Mouse (Mus musculus) mouse trophoblast stem cell (cell line): ENCODE measurements around the gene Mks1.
"Not testable (repeated sequence)": the region's sequence is repeated elsewhere in the genome, so short reads cannot be mapped to it uniquely, and the experiment has no call there.

Source experiments
- in situ Hi-C, 2 experiments: fragments of 300-500 bp; cut with MseI, MboI; formaldehyde crosslinking; loops; 2 replicates in 1 of 2; 3 replicates in 1 of 2; pipeline ENCODE4 v1.15.1; 2025

The Mks1 gene

DNA sequence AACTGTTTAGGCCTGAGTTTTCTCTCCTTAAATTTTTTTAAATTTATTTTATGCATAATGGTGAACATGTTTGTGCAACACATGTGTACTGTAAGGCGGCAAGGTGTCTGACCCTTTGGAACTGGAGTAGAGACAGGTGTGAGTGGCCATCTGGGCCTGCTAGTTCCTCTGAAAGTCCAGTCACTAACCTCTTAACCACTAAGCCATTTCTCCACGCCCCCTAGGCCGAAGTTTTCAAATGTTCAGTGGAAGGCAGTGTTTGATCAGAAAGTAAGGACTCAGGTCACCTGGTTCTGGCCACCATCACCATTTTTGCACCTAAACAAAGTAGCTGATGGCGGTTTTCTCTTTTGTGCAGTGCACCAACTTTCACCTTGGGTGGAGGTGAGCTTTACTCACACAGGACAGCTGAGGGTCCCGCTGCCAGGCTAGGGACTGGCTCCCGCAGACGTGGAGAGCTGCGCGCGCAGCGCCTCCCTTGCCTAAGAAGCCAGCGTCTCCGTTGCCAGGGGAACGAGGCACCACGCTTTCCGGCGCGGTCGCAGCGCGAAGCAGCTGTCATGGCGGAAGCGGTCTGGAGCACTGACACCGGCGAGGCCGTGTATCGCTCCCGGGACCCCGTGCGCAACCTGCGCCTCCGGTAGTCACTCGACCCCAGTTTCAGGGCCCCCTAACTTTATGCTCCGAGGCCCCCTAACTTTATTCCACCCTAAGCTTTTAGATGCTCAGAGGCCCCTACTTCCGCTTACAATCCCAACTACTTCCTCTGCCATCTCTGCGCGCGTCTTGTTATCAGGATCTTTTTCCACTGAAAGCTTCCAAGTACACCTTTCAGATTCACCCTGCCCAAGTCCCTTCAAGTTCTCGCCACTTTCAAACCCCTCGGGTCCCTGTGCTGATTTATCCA lies at the start of gene Mks1:
TSS of gene Mks1 (plus strand) at position 526 of the 907 bp plus-strand sequence.
- in situ Hi-C loops: no loop called here

- in situ Hi-C loops: no loop called here
These were observed 47.6 kb upstream of the Mks1 start for GRCm38 (mm10) chr11:87805448-87805847.

GRCm38 (mm10) chr11:87807433-87807832 lies 45.6 kb upstream of the Mks1 start:
- in situ Hi-C loops: no loop called here

GRCm38 (mm10) chr11:87808236-87808635 lies 44.8 kb upstream of the Mks1 start:
- in situ Hi-C loops: no loop called here

DNA sequence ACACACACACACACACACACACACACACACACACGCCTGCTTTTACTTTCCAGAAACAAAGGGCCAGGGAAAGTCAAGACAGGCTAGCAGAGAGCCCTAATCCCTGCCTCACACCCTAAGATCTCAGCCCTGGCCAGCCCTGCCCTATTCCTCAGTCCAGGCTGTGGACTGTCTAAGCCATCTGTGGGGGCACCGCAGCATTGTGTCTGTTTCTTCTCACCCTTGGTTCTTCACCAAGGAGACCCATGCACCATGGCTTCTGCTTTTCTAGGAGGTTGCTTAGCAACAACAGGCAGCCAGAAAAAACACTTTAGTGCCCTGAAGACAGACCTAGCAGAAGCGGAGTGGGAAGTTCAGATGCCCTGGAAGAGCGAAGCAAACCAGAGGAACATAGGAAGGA lies 41.6 kb upstream of the Mks1 start:
- in situ Hi-C loops: loop anchor here in 1 of 2 experiments (5.0 kb wide), 1 partner anchor 71 kb away; no protein-coding TSS in a partner anchor

DNA sequence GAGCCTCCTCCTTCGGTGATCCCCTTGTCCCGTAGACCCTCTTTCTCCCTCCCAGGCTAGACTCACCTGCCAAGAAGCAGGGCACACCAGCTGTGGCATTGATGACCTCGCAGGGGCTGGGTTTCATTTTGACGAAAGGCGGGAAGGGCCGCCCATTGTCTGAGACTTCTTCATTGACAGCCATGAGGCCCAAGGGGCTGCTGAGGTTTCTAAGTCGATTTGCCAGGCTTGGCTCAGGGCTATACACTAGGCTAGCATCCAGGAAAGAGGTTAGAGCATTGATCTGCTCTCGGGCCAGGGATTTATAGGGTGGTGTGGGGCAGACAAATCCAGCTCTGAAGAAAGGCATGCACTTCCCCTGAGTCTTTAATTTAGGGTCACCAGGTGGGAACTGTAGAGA lies 38.2 kb upstream of the Mks1 start:
- in situ Hi-C loops: loop anchor here in 1 of 2 experiments (5.0 kb wide), 1 partner anchor 67 kb away; no protein-coding TSS in a partner anchor

DNA sequence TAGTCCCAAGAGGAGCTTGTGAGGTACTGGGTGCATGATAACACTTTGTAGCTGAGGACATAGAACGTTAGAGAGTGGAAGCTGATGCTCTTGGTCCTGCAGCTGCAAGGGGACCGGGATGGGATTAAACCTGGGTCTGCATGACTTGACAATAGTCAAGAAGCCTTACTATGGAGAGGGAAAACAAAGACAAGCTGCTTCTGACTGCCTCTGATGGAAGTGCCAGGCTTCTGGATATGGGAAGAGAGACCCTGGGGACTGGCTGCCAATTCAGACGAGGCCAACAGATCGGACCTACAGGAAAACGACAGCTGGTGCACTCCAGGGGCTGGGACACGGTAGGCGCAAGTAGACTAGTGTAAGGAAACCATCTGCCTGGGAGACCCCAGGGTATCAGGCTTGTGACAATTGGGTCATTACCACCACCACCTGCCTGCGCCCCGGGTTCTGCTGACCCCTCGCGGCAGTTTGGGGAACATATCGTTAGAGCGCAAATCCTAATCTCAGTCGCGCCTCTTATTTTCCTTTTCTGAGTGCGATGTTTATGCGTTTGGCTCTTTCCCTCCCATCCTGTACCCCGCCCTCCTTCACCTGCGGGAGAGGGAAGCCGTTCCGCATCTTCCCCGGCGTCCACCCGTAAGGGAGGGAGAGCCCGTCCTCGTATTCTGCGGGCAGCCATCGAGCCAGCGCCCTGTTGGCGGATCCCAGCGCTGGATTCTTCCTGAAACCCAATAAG lies 36.1 kb upstream of the Mks1 start:
- in situ Hi-C loops: no loop called here

GRCm38 (mm10) chr11:87817443-87817773 lies 35.6 kb upstream of the Mks1 start:
- in situ Hi-C loops: no loop called here

DNA sequence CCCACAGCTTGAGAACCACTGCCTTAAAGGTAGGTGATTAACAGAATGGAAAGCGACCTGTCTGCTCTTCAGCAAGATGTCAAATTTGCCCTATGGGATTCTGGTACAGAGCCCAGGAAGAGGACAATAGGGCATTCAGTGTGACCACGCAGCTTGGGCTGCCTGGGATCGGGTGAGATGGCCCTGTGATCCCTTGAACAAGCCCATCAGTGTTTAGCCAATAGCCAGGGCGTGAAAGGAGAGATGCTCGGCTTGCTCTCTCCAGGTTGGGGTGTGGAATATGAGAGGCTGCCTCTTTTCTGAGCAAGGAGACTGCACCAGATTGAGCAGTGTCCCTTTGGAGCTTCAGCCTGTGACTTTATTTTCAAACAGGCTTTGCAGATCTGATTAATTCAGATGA lies 31.5 kb upstream of the Mks1 start:
- in situ Hi-C loops: no loop called here

DNA sequence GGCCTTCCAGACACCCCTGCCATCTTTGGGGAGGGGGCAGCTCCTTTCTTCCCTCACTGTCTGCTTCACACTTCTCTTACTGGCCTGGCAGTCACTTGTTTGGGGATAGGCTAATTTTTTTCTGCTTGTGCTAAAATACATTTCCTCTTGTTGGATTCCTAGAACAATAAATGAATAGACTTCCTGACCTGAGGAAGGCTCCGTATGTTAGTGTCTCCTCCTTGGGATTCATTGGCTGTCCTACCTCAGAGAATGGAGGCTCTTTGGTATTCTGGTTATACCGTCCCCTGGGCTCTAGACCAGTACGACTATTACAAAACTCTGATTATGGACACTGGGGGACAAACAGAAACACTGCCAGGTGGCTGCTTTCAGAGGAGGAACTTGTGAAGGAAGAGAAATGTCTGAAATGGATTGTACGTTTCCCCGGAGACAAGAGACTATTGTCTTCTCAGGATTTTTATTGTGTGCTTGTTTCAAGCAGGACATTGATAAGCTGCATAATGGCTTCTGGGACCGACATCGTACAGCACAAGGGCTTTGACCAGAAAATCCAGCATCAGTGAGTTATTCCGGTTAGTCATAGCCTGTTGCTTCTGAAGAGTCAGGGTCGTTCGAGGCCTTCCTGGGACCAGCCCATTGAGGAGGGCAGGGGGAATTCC lies 24.6 kb upstream of the Mks1 start, which contains the start of gene Lpo:
TSS of gene Lpo (minus strand) at position 51 of the 662 bp plus-strand sequence.
- in situ Hi-C loops: no loop called here

GRCm38 (mm10) chr11:87840676-87841075 lies 12.3 kb upstream of the Mks1 start:
- in situ Hi-C loops: no loop called here

GRCm38 (mm10) chr11:87841436-87841835 lies 11.6 kb upstream of the Mks1 start:
- in situ Hi-C loops: no loop called here

GRCm38 (mm10) chr11:87846968-87847600 lies 5.9 kb upstream of the Mks1 start:
- in situ Hi-C loops: no loop called here

GRCm38 (mm10) chr11:87847884-87848283 lies 5.1 kb upstream of the Mks1 start:
- in situ Hi-C loops: no loop called here

DNA sequence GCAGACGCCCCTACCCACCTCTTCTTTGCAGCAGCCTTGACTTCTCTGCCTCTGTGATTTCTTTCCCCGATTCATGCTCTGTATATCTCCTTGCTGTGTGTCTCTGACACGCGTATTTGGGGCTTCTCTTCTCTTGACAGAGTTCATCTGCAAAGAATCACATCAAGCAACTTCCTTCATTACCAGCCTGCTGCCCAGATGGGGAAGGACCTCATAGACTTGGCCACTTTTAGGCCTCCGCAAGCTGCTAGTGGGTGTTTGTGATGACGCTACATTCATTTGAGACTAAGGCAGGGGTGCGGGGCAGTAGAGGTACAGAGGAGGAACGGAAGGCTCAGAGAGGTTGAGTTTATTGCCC lies 561 bp downstream of the Mks1 start:
- in situ Hi-C loops: no loop called here

- in situ Hi-C loops: no loop called here
These were observed 1.5 kb downstream of the Mks1 start for GRCm38 (mm10) chr11:87854550-87854949.

DNA sequence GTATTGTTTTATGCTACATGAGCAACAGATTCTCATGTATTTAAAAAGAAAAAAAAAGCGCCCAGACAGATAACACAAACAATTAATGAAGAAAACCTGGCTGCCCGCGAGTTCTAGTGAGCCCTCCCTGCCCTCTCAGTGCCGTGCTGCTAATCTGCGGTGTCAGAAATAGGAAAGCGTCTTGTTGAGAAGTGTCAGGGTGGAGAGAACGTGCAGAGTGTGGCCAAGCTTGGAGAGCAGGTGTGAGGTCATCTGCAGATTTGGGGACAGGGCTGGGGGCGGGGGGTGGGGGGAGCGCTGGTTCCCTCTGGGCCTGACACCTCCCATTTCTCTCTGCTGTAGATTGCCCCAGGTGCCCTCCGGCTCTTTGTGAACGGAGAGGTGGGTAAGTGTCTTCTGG lies 6.3 kb downstream of the Mks1 start:
- in situ Hi-C loops: no loop called here

GRCm38 (mm10) chr11:87860426-87860825 lies 7.4 kb downstream of the Mks1 start:
- in situ Hi-C loops: no loop called here

- in situ Hi-C loops: no loop called here
These were observed 9.8 kb downstream of the Mks1 start for GRCm38 (mm10) chr11:87862805-87863204.

DNA sequence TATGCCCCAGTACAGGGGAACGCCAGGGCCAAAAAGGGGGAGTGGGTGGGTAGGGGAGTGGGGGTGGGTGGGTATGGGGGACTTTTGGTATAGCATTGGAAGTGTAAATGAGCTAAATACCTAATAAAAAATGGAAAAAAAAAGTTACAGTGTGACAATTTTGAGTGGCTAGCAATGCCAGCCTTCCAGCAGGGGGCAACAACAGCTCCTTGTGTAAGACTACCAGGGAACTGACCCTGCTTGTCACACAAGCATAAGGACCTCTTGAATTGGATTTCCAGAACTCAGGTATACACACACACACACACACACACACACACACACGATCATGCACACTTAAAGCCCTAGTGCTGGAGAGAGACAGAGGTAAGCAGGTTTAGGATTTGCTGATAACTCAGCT lies 13.9 kb downstream of the Mks1 start:
- in situ Hi-C loops: not testable (repeated sequence)

DNA sequence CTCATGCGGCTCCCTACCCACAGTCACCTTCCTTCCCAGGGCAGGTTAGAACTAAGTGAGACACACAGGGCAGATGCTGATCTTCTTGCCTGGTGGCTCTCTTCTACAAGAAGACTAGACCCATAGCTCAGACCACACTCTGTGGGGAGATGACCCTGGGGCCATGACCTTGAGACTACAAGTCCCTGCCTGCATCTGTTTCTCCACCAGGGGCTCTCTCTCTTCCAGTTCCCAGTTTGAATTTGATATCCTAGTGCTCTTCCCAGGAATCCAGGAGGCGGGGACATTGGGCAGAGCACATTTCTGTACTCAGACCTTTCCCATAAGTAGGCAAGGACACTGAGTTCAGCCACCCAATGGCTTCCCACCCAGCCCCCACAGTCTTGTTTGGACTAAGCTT lies 17.1 kb downstream of the Mks1 start:
- in situ Hi-C loops: no loop called here

GRCm38 (mm10) chr11:87871766-87872165 lies 18.8 kb downstream of the Mks1 start:
- in situ Hi-C loops: no loop called here
